Mouse (Mus musculus) retina, postnatal 1 day (tissue): ENCODE data around the gene Sox4.

Experiments used
- DNase-seq: peaks from one replicate; pipeline ENCODE4 v3.0.0-alpha.2; 2012

Gene Sox4

DNA sequence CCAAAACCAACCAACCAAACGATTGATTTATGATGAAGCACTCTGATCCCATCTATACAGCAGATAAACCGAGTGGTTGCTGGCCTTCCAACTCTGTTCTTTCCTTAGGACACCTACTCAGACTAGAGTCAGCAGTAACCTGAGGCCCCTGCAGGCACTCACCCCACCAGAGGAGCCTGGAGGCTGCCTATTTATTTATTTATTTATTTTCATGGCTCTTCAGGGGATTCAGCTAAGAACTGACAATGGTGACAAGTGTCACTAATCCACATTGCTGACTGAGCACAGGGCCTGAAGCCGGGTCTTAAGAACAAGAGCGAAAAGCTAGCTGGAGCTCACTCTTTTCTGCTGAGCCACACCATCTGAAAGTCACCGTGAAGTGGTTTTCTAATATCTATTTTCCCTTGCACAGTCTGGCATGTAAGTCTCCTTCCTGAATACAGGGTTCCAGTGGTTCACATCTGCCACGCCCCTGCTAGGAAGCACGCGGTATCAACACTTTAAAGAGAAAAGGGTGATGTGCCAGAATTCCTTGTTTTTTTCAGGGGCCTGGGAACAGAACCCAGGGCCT lies 6.9 kb downstream of the Sox4 start:
- DNase-seq = peak; percentile 48

DNA sequence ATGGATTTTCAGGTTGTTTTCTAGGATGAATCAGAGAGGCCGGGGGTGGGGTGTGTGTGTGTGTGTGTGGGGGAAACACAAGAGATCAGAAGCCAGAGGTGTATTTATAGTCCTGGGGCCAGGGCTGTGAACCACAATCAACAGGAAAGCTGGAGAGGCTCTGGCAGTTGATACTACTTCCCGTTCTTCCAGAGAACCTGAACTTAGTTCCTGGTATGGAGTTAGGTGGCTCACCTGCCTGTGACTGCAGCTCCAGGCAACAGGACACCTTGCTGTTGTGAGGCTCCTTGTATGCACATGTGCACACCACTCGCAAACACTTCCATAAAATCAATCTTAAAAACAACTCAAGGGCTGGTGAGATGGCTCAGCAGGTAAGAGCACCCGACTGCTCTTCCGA lies 7.8 kb downstream of the Sox4 start:
- no peak for DNase-seq

GRCm38 (mm10) chr13:28942926-28943325 lies 10.6 kb downstream of the Sox4 start:
- DNase-seq = no peak

DNA sequence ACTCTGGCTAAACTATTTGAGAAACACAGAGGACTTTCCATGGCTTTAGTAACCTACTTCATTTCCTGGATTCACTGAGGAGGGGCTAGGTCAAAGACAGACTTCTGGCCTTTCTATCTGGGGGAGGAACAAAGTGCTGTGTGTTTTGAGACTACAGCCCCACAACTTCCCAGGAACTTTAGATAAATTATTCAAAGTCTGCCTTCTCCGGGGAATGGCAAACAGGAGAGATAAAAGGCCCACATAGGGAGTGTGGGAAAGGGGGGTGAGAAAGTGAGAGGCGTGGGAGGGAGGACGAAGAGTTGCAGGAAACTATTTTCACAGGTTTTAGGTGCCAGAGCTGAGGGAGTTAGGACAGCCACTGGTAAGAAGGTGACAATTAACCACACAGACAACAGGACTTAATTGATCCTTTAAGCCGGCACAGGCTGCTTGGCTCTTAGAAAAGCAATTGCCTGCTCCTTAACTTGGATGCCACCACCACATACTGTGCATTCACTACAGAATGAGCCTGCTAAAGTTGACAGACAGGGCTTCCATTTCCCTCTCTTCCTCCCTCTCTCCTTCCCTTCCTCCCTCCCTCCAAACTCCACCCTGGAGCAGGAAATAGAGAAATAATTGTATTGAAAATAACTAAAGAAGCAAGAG lies 11.4 kb downstream of the Sox4 start:
- DNase-seq = peak; percentile 31

GRCm38 (mm10) chr13:28933375-28933774 lies 20.1 kb downstream of the Sox4 start:
- no peak for DNase-seq

DNA sequence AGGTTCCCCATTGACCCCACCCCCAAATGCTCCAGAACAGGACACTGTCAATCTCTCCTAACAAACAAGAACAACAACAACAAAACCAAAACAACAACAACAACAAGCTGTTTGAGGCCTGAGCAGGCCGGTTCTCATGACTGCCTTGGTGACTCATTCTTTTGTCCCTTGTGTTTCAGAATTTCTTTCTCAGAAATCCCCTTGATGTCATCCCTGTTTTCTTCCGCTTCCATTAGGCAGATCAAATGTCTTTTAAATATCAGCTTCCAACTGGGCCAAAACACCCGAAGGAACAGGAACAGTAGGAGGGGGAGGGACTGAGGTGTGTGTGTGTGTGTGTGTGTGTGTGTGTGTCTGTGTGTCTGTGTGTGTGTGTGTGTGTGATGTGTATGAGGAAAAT lies 21.7 kb downstream of the Sox4 start:
- no peak for DNase-seq

DNA sequence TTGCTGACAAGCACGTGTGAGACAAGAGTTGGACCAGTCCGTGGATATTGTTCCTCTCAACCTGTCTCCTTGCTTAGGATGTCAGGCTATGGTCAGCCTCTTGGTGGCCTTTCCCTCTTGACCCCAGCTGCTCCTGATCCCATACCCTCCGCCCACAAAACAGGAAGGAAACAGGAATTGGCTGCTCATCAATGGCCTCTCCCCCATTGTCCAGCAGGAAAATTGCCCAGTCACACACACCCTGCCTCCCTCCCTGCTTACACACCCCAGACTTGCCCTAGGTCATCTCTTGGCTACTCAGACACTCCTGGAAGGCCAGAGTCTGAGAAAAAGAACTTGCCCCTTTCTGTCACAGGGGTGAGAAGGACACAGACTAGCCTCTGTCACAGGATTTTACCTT lies 22.2 kb downstream of the Sox4 start:
- no peak for DNase-seq

DNA sequence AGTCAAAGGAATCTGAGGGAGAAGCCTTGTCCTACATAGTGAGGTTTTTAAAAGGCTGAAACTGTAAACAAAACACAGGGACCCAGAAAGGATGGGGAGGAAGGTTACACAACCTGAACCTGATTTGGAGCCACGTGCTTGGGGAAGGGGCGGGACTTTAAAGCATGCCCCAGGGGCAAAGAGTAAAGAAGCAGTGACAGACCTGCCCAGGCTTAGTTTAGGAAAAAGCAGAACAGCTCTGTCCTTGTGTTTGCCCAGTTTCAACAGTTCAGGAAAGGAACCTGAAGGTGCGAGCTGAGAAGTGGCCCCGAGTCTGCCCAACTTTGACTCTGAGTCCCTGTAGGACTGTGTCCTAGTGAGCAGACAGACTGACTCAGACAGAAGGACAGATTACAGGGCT lies 23.1 kb downstream of the Sox4 start:
- DNase-seq = no peak

DNA sequence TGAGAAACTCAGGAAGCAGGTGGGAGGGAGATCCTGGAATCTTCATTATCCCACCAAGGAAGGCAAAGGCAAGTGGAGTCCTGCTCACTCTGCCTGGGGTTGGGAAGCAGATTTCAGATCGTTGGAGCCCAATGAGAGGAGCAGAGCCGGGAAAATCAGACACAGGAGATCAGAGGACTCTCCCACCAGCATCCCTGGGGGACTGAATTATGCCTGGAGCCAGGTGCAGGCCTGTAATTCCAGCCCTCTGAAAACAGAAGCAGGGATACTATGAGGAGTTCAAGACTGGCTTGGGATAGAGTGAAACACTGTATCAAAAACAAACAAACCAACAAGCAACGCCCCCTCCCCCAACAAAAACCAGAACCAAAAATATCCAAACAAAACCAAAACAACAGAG lies 23.6 kb downstream of the Sox4 start:
- DNase-seq = no peak

- DNase-seq = no peak
Measured at GRCm38 (mm10) chr13:28923136-28923535, 30.4 kb downstream of the Sox4 start.

GRCm38 (mm10) chr13:28917379-28918250 lies 35.9 kb downstream of the Sox4 start:
- DNase-seq = no peak

DNA sequence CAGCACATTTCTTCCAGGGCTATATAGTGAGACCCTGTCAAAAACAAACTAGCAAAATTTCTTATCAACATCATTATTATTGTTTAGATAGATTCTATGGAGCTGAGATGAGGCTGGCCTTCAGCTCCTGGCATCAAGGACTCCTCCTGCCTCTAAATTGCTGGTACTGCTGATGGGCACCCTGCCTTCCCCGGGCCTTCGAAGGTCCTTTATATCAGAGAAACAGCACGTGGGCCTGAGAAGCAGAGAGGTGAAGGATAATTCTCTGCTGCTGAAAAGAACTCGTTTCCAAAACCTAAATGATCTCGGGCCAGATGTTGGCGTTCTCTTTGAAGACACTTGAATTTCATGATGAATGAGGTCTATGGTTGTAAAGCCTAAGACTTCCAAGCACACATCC lies 39.9 kb downstream of the Sox4 start:
- DNase-seq = no peak

DNA sequence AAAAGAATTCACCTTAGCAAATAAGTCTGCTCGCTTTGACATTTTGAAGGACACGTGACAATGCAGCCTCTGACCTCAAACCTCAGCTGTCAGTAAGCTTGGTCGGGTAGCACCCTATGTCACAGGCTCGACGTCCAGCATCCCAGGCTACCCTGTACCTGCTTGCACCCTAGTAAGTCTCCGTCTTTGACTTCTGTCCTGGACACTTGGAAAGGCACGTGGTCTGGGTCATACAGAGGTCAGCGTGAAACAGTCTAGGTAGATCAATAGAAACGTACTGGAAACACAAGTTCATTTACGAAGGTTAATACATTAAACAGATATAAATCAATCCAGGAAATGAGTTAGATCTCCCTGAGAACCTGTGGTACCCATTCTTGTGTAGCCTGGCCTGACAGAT lies 46.5 kb downstream of the Sox4 start:
- no peak for DNase-seq
